Mouse (Mus musculus) lung, postnatal 36 days (tissue): Measurements from ENCODE around the gene Tec.

ENCODE experiments used
- DNase-seq: peaks from one replicate; pipeline ENCODE4 v3.0.0; 2022; ENCODE audit warnings: mixed read lengths

The Tec gene

DNA sequence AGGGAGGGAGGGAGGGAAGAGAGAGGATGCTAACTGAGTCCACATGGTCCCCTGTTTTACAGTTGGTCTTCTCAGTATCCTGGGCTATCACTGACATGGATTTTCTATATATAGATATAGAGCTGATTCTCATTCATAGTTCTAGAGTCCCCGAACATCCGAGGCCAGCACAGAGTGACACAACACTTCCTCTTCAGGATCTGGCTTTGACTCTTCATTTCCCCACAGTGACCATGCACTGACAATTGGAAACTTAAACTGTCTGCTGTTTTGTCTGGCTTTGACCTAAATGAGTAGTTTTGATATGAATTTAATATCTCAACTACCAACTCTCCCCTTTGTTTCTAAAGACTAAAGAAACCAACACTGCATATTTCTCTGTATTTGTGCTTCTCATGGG lies 144.9 kb downstream of the Tec start:
- no peak for DNase-seq

DNA sequence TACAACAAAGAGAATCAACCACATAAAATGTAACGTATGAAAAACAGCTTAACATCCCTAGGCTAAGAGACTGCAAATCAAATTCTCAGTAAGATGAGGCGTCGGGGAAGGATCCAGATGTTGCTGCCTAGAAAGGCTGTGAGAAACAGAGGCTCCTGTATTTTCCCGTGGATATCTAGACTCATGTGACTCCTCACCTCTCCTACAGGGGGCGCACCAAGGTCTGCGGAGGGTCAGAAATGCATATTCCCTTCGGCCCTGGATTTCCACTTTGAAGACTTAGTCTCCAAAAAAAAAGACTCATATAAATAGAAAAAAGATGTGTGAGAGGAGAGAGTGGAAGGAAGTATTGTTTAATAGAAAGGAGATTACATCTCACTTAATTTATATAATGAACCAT lies 147.7 kb downstream of the Tec start:
- DNase-seq: no peak

DNA sequence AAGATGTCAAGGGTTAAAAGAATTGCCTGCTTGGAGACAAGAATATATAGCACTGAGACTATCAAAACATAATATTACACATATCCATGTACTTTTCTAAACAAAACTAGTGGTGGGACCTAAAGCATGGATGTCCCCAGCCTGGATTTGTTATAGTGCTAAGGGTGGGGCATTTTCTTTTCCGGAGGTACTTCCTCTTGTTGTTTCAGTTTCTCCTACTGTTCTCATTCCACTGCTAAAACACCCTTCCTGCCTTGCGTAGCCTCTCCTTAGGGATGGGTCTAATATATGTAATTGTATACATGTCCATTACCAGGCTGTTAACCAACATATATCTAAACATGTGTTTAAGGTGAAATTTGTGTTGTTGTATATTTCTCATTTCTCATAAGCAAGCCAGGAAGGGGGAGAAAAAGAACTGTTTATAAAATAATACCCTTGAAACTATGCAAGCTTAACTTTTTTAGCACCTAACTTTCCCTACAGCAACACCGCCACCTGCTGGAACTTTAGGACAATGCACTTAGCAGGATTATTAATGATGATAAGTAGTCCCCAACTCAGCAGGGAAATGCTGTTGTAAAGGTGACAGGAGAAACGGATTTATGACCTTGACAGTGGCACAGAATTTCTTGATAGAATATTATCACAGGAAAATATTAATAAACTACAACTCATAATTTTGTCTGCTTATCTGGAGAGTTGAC lies 157.6 kb downstream of the Tec start:
- DNase-seq: peak; percentile 81

DNA sequence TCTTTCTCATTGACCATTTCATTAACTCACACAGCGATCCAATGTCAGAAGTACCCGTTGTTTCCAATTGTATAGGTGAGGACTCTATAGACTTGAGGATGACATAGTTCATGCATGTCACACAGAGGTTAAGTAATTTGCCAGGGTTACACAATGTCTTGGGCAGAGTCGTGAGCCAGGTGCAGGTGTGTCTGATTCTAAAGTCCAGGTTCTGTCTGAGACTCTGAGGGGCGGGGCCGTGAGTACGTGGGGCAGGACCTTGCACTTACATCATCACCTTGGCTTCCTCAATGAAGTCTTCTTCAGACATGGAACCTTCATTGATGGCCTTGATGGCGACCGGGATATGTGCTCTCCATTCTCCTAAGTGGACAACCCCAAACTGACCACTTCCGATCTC lies 158.3 kb downstream of the Tec start:
- no peak for DNase-seq

DNA sequence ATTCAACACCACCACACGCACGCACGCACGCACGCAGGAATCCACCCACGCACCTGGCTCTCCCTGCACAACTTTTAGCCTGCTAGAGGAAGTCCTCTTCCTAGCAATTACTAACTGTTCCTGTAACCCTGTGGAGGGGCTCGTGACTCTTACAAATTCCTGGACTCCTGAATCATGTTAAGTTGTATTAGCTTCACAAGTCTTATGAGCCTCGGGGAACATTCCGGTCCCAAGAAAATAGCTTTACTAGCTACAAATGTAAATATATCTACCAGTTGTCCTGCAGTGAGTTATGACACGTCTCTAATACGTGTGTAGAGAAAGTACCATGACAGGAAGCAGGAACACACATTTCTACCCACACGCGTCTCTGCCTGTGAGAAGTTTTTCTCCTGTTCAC lies 158.8 kb downstream of the Tec start:
- DNase-seq: no peak

DNA sequence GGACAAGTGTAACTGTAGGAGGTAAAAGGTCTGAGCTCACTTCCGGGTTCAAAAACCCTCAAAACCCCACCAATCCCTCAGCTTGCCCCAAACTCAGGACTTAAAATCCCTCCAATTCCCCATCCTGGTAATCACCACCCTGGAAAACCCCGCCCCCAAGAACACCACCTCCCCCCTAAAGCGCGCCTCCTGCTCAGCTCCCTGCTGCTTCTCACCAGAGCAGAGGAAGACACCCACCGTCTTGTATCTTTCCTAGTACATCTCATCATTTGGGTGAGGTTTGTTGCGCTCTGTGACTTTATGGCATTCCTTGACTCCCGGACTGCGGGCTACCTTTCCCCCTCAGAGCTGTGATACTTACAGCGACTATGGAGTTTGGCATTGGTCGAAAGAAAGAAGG lies 161.6 kb downstream of the Tec start:
- DNase-seq: no peak

DNA sequence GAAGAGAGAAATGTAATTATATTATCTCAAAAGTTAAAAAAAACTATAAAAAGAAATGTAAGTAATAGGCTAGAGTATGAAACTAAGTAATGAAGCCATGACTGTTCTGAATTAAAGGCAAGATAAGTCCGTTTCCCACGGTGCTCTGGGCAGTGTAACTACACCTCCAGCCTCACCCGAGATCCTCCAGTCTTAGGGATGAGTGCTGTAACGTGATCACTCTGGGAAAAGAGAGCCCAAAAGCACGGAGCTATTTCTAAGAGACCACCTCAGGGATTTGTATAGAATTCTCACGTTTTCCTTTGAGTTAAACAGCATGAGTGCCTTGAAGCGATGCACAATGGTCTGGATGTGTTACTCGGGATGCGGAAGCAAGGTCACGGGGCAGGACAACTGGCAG lies 162.2 kb downstream of the Tec start:
- DNase-seq: no peak
